Mouse (Mus musculus): ENCODE results near the gene Mbd6.

DNA sequence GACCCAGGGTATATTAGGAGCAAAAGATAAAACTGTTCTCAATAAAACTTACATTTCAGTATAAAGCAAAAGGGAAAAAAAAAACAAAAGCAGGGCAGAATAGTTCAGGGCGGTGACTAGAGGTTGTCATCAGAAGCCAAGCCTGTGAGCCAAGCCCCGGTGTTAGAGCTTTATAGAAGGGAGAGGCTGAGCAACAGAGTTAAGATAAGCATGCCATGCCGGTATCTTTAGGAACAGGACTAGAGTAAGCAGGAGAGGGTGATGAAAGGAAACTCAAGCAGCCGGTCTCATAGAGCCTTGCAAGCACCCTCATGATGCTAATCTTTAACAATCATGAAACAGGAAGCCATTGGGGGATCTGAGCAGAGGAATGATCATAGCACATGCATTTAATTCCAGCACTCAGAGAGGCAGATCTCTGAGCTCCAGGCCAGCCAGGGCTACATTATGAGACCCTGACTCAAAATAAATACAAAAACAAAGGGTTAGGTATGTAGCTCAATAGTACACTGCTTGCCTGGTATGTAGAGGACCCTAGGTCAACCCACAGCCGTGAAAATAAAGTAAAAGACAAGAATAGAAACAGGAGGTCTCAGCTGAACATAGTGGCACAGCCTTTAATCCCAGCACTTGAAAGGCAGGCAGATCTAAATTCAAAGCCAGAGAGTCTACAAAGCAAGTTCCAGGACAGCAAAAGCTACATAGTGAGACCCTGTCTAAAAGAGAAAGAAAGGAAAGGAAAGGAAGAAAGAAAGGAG, 3.2 kb upstream of the Mbd6 start:
- TF ChIP-seq POLR2A (IDR thresholded peaks at IDR 0.05; ENCODE audit: insufficient read depth, low read depth, low read length) (no peak), EP300 (IDR thresholded peaks at IDR 0.05; ENCODE audit: insufficient read depth, low read depth, low read length) (no peak), CTCF (IDR thresholded peaks at IDR 0.05) (no peak)

Measured in heart, adult 2 months (tissue).